Mouse (Mus musculus): ENCODE data around the gene Cct6b. TPM values are rescaled to one million over a fixed set of nuclear protein-coding genes. Genes with fewer than 3 reads are reported as not detected.

Cct6b gene
- total RNA-seq, 1 experiment = 0.98 TPM

- H3K9ac ChIP-seq (ENCODE audit: insufficient read depth, low read depth, low read length, poor library complexity, severe bottlenecking) = no peak overlapping the region
- TF ChIP-seq CHD2 (IDR thresholded peaks at IDR 0.05; ENCODE audit: low read depth, low read length) (no peak), HCFC1 (IDR thresholded peaks at IDR 0.05; ENCODE audit: borderline replicate concordance, insufficient read depth, low read length) (no peak), ZC3H11A (IDR thresholded peaks at IDR 0.05; ENCODE audit: borderline replicate concordance, low read depth, low read length) (no peak)
- in situ Hi-C loops (cut with MboI; ENCODE audit: low sequenced_read_pairs in 2 of 2, unreplicated experiment in 2 of 2) = loop anchor here in 1 of 2 experiments (10.0 kb wide), 1 partner anchor 499 kb away; no protein-coding TSS in a partner anchor
- no peaks in the 10 kb centered on the region for H3K9me3 ChIP-seq (ENCODE audit: control insufficient read depth, insufficient read depth, low read depth, low read length)
- no peaks in the 10 kb centered on the region for H3K4me1 ChIP-seq (ENCODE audit: control insufficient read depth in 2 of 2, insufficient read depth in 2 of 2, low read length in 2 of 2, poor library complexity in 1 of 2)
- H3K4me3 ChIP-seq (ENCODE audit: insufficient read depth in 1 of 2, low read depth in 1 of 2, low read length in 2 of 2, poor library complexity in 1 of 2, severe bottlenecking in 1 of 2) = no peak overlapping the region
- H3K27ac ChIP-seq (ENCODE audit: insufficient read depth, low read depth, low read length, poor library complexity, severe bottlenecking) = no peak overlapping the region
- no peaks in the 10 kb centered on the region for H3K36me3 ChIP-seq (ENCODE audit: control insufficient read depth, insufficient read depth, low read length, poor library complexity, severe bottlenecking)
- DNase-seq (ENCODE audit: low read depth, low spot score) = no peak
These were observed 29.9 kb downstream of the Cct6b start for GRCm38 (mm10) chr11:82734227-82734626.

- Histone ChIP-seq H3K27ac (ENCODE audit: insufficient read depth, low read depth, low read length, poor library complexity, severe bottlenecking) (no peak overlapping the region), H3K36me3 (ENCODE audit: control insufficient read depth, insufficient read depth, low read length, poor library complexity, severe bottlenecking) (no peaks in the 10 kb centered on the region), H3K9me3 (ENCODE audit: control insufficient read depth, insufficient read depth, low read depth, low read length) (no peaks in the 10 kb centered on the region), H3K9ac (ENCODE audit: insufficient read depth, low read depth, low read length, poor library complexity, severe bottlenecking) (no peak overlapping the region), H3K4me1 (ENCODE audit: control insufficient read depth in 2 of 2, insufficient read depth in 2 of 2, low read length in 2 of 2, poor library complexity in 1 of 2) (no peaks in the 10 kb centered on the region), H3K4me3 (ENCODE audit: insufficient read depth in 1 of 2, low read depth in 1 of 2, low read length in 2 of 2, poor library complexity in 1 of 2, severe bottlenecking in 1 of 2) (no peak overlapping the region)
- TF ChIP-seq MAFK (IDR thresholded peaks at IDR 0.05; ENCODE audit: insufficient read depth, low read depth, low read length) (no peak), CHD2 (IDR thresholded peaks at IDR 0.05; ENCODE audit: low read depth, low read length) (no peak), HCFC1 (IDR thresholded peaks at IDR 0.05; ENCODE audit: borderline replicate concordance, insufficient read depth, low read length) (no peak), ZC3H11A (IDR thresholded peaks at IDR 0.05; ENCODE audit: borderline replicate concordance, low read depth, low read length) (peak; percentile 82)
- in situ Hi-C loops (cut with MboI; ENCODE audit: low sequenced_read_pairs in 2 of 2, unreplicated experiment in 2 of 2) = no loop called here
- DNase-seq (ENCODE audit: low read depth, low spot score) = no peak
These were observed 37.3 kb downstream of the Cct6b start for GRCm38 (mm10) chr11:82726862-82727261.

GRCm38 (mm10) chr11:82719294-82719693, 44.8 kb downstream of the Cct6b start:
- TF ChIP-seq CHD2 (IDR thresholded peaks at IDR 0.05; ENCODE audit: low read depth, low read length) = no peak
- TF ChIP-seq MAFK (IDR thresholded peaks at IDR 0.05; ENCODE audit: insufficient read depth, low read depth, low read length) = peak; percentile 84
- peak overlapping the region in 1 of 2 experiments; percentile 15; a peak in 1 of 4 replicates for H3K4me3 ChIP-seq (ENCODE audit: insufficient read depth in 1 of 2, low read depth in 1 of 2, low read length in 2 of 2, poor library complexity in 1 of 2, severe bottlenecking in 1 of 2)
- H3K9ac ChIP-seq (ENCODE audit: insufficient read depth, low read depth, low read length, poor library complexity, severe bottlenecking) = no peak overlapping the region
- no peak overlapping the region for H3K27ac ChIP-seq (ENCODE audit: insufficient read depth, low read depth, low read length, poor library complexity, severe bottlenecking)
- H3K36me3 ChIP-seq (ENCODE audit: control insufficient read depth, insufficient read depth, low read length, poor library complexity, severe bottlenecking) = no peaks in the 10 kb centered on the region
- DNase-seq (ENCODE audit: low read depth, low spot score) = no peak
- H3K9me3 ChIP-seq (ENCODE audit: control insufficient read depth, insufficient read depth, low read depth, low read length) = no peaks in the 10 kb centered on the region
- in situ Hi-C loops (cut with MboI; ENCODE audit: low sequenced_read_pairs in 2 of 2, unreplicated experiment in 2 of 2) = loop anchor here in 1 of 2 experiments (25.0 kb wide), 1 partner anchor 482 kb away; no protein-coding TSS in a partner anchor
- H3K4me1 ChIP-seq (ENCODE audit: control insufficient read depth in 2 of 2, insufficient read depth in 2 of 2, low read length in 2 of 2, poor library complexity in 1 of 2) = 0 out of 4 replicates have a peak, but pooled peaks cover 0 to 2% of the 10 kb centered on the region in 2 experiments

GRCm38 (mm10) chr11:82712681-82713080, 51.4 kb downstream of the Cct6b start:
- no peaks in the 10 kb centered on the region for H3K9me3 ChIP-seq (ENCODE audit: control insufficient read depth, insufficient read depth, low read depth, low read length)
- H3K9ac ChIP-seq (ENCODE audit: insufficient read depth, low read depth, low read length, poor library complexity, severe bottlenecking) = no peak overlapping the region
- H3K36me3 ChIP-seq (ENCODE audit: control insufficient read depth, insufficient read depth, low read length, poor library complexity, severe bottlenecking) = no peaks in the 10 kb centered on the region
- no peak overlapping the region for H3K27ac ChIP-seq (ENCODE audit: insufficient read depth, low read depth, low read length, poor library complexity, severe bottlenecking)
- no peak for DNase-seq (ENCODE audit: low read depth, low spot score)
- no peak for TF ChIP-seq ZC3H11A (IDR thresholded peaks at IDR 0.05; ENCODE audit: borderline replicate concordance, low read depth, low read length)
- TF ChIP-seq CHD2 (IDR thresholded peaks at IDR 0.05; ENCODE audit: low read depth, low read length) = no peak
- no peak overlapping the region for H3K4me3 ChIP-seq (ENCODE audit: insufficient read depth in 1 of 2, low read depth in 1 of 2, low read length in 2 of 2, poor library complexity in 1 of 2, severe bottlenecking in 1 of 2)
- no peaks in the 10 kb centered on the region for H3K4me1 ChIP-seq (ENCODE audit: control insufficient read depth in 2 of 2, insufficient read depth in 2 of 2, low read length in 2 of 2, poor library complexity in 1 of 2)
- in situ Hi-C loops (cut with MboI; ENCODE audit: low sequenced_read_pairs in 2 of 2, unreplicated experiment in 2 of 2) = loop anchor here in 1 of 2 experiments (25.0 kb wide), 1 partner anchor 475 kb away; no protein-coding TSS in a partner anchor

GRCm38 (mm10) chr11:82708934-82709333, 55.2 kb downstream of the Cct6b start:
- TF ChIP-seq ZNF384 (IDR thresholded peaks at IDR 0.05; ENCODE audit: low read depth, low read length) (no peak), MAFK (IDR thresholded peaks at IDR 0.05; ENCODE audit: insufficient read depth, low read depth, low read length) (no peak), ZC3H11A (IDR thresholded peaks at IDR 0.05; ENCODE audit: borderline replicate concordance, low read depth, low read length) (no peak), CHD2 (IDR thresholded peaks at IDR 0.05; ENCODE audit: low read depth, low read length) (no peak), HCFC1 (IDR thresholded peaks at IDR 0.05; ENCODE audit: borderline replicate concordance, insufficient read depth, low read length) (no peak)
- in situ Hi-C loops (cut with MboI; ENCODE audit: low sequenced_read_pairs in 2 of 2, unreplicated experiment in 2 of 2) = loop anchor here in 1 of 2 experiments (25.0 kb wide), 1 partner anchor 472 kb away; no protein-coding TSS in a partner anchor
- no peaks in the 10 kb centered on the region for H3K36me3 ChIP-seq (ENCODE audit: control insufficient read depth, insufficient read depth, low read length, poor library complexity, severe bottlenecking)
- no peak for DNase-seq (ENCODE audit: low read depth, low spot score)
- no peak overlapping the region for H3K27ac ChIP-seq (ENCODE audit: insufficient read depth, low read depth, low read length, poor library complexity, severe bottlenecking)
- H3K9me3 ChIP-seq (ENCODE audit: control insufficient read depth, insufficient read depth, low read depth, low read length) = no peaks in the 10 kb centered on the region
- no peaks in the 10 kb centered on the region for H3K4me1 ChIP-seq (ENCODE audit: control insufficient read depth in 2 of 2, insufficient read depth in 2 of 2, low read length in 2 of 2, poor library complexity in 1 of 2)
- H3K9ac ChIP-seq (ENCODE audit: insufficient read depth, low read depth, low read length, poor library complexity, severe bottlenecking) = no peak overlapping the region
- H3K4me3 ChIP-seq (ENCODE audit: insufficient read depth in 1 of 2, low read depth in 1 of 2, low read length in 2 of 2, poor library complexity in 1 of 2, severe bottlenecking in 1 of 2) = no peak overlapping the region

Data from ES-E14 (cell line).